Mouse (Mus musculus) bone marrow, adult 2 months (tissue): ENCODE measurements around the gene Limch1. TPM values are rescaled to one million over a fixed set of nuclear protein-coding genes. Genes with fewer than 3 reads are reported as not detected.

Experiments used
- H3K27ac ChIP-seq: fragments of 200-500 bp; 2 replicates; pipeline ENCODE4 v1.5.1; 2012; ENCODE audit warnings: low read depth, mild to moderate bottlenecking, control low read depth, inconsistent platforms, low read length; ENCODE audit not compliant: control insufficient read depth, poor library complexity, insufficient read depth
- H3K4me1 ChIP-seq: fragments of 200-500 bp; 2 replicates; pipeline ENCODE4 v1.6.1; 2011; ENCODE audit warnings: low read length; ENCODE audit not compliant: control insufficient read depth, insufficient read depth
- H3K4me3 ChIP-seq: fragments of 200-500 bp; replicated peaks from 2 replicates; pipeline ENCODE3; 2011; ENCODE audit warnings: mild to moderate bottlenecking, low read depth, low read length, control low read depth; ENCODE audit not compliant: control insufficient read depth
- CTCF ChIP-seq: fragments of 200-500 bp; IDR thresholded peaks from 2 replicates; pipeline ENCODE4 v1.5.1; 2011; ENCODE audit warnings: low read length, control low read depth; ENCODE audit not compliant: control insufficient read depth, insufficient read depth
- POLR2A ChIP-seq: fragments of 200-500 bp; IDR thresholded peaks from 2 replicates; pipeline ENCODE4 v1.6.1; 2011; ENCODE audit warnings: low read depth, mild to moderate bottlenecking, control low read depth, low read length, borderline replicate concordance; ENCODE audit not compliant: control insufficient read depth
- WGBS: fragments of 180-500 bp; shearing (Covaris S2); methylation state at CpG from one replicate; pipeline ENCODE4 v1.1.7; 2018; 5-methylcytosine and 5-hydroxymethylcytosine counted together
- polyA plus RNA-seq: library from polyadenylated mRNA; stranded (reverse); fragments of >200 nt; gene quantifications from 2 replicates; pipeline ENCODE4 v1.2.4, GENCODE M21; 2011; ENCODE audit warnings: low replicate concordance; ENCODE audit not compliant: missing spikeins, insufficient read depth, insufficient read length

Gene Limch1
- polyA plus RNA-seq, 1 experiment: 13.5 TPM

DNA sequence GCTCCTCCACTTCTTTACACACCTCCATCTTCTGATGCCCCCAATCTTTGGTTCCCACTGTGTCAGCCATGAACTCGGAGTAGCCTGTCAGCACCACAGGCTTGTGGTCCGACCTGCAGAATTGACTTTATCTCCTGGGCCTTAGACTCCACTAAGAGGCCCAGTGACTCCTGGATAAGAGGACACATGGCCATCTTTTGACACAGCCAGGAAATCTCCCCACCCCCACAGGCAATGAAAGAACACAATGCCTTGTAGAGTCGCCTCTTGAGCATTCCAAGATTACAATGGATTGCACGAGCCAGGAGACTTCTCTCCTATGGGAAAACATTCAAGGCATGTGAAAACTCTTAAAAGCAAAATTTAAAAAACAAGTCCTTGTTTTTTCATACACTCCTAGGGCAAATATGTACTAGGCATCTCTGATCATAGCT is 30.1 kb upstream of the Limch1 start:
- no peak overlapping the region for H3K4me3 ChIP-seq
- WGBS: 59% methylated on average over 4 of the region's 4 CpGs
- no peak for TF ChIP-seq CTCF
- no peak for TF ChIP-seq POLR2A
- H3K4me1 ChIP-seq: no peaks in the 10 kb centered on the region
- H3K27ac ChIP-seq: no peak overlapping the region

DNA sequence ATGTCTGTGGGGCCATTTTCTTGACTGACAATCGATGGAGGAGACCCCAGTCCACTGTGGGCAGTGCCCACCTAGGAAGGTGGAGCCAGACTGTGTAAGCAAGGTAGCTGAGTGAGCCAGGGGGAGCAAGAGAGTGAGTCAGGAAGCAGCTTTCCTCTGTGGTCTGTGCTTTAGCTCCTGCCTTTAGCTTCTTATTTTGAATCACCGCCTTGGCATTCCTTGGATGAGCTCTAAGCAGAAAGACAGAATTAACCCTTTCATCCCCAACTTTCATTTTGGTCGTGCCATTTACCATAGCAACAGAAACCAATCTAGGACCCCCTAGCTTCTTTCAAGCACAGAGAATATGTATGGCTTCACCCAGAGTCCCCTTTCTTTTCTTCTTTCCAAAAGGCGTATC is 27.7 kb upstream of the Limch1 start:
- Histone ChIP-seq H3K27ac (no peak overlapping the region), H3K4me1 (no peaks in the 10 kb centered on the region), H3K4me3 (no peak overlapping the region)
- TF ChIP-seq POLR2A: no peak
- TF ChIP-seq CTCF: no peak
- 45% methylated on average over 4 of the region's 4 CpGs for WGBS

DNA sequence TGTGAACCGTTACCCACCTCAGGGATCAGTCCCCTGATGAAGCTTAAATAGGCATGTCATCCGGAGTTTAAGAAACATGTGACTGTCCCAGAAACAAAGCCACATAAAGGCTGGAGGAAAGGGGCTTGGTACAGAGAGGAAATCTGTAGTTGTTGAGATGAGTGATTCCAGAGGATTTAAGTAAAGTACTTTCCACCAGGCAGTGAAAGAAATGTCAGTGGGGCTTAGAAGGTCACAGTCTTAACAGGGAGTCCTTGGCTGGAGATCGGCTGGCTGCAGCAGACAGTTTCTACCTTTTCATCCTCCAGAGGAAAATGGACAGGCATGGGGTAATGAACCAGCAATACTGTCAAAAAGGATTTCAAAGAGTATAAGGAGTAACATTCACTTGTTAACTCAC is 27.2 kb upstream of the Limch1 start:
- WGBS: 60% methylated on average over 3 of the region's 3 CpGs
- Histone ChIP-seq H3K4me1 (no peaks in the 10 kb centered on the region), H3K27ac (no peak overlapping the region), H3K4me3 (no peak overlapping the region)
- TF ChIP-seq POLR2A (no peak), CTCF (no peak)

GRCm38 (mm10) chr5:66718880-66719279 is 26.7 kb upstream of the Limch1 start:
- Histone ChIP-seq H3K27ac (no peak overlapping the region), H3K4me1 (no peaks in the 10 kb centered on the region), H3K4me3 (no peak overlapping the region)
- WGBS: 74% methylated on average over 7 of the region's 7 CpGs
- TF ChIP-seq POLR2A (no peak), CTCF (no peak)

GRCm38 (mm10) chr5:66720921-66721320 is 24.7 kb upstream of the Limch1 start:
- H3K4me1 ChIP-seq: no peaks in the 10 kb centered on the region
- no peak overlapping the region for H3K4me3 ChIP-seq

DNA sequence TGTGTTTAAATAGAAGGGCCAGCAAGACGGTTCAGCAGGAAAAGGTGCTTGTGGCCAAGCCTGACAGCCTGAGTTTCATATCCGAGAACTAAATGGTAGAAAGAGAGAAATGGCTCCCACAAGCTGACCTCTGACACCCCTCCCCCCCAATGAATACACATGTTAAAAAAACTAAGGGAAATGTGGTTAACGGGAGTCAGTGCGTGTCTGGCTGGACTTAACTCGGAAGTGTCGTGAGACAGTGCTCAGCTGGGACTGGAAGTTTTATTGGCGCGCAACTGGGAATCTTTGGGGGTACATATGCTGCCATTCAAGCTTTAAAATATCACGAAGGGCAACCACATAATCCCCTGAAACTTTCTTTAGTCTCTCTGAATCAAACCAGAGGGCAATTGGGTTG is 23.0 kb upstream of the Limch1 start:
- H3K27ac ChIP-seq: no peak overlapping the region
- H3K4me3 ChIP-seq: no peak overlapping the region
- no peaks in the 10 kb centered on the region for H3K4me1 ChIP-seq
- WGBS: 47% methylated on average over 9 of the region's 9 CpGs
- no peak for TF ChIP-seq POLR2A
- no peak for TF ChIP-seq CTCF

More at GRCm38 (mm10) chr5:66720921-66721320, 24.7 kb upstream of the Limch1 start:
- no peak overlapping the region for H3K27ac ChIP-seq
- TF ChIP-seq POLR2A (no peak), CTCF (no peak)
- WGBS: 53% methylated on average over 5 of the region's 5 CpGs

DNA sequence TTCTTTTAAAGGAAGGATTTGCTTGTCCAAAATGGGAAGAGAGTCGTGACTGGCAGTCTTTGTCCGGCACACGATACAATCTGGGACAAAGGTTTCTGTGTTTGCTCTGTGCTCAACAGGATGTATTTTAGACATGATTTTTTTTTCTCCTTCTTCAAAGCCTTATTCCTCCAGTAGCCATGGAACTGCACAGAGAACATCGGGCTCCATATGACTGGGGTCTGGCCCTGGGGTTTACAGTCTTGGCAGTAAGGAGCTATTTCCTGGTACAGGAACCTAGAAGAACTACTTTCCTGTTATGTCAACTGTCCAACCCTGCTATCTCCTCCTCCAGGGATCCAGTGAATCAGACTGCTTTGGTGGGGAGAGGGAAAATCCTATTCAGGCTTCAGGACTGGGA is 22.6 kb upstream of the Limch1 start:
- 37% methylated on average over 4 of the region's 4 CpGs for WGBS

DNA sequence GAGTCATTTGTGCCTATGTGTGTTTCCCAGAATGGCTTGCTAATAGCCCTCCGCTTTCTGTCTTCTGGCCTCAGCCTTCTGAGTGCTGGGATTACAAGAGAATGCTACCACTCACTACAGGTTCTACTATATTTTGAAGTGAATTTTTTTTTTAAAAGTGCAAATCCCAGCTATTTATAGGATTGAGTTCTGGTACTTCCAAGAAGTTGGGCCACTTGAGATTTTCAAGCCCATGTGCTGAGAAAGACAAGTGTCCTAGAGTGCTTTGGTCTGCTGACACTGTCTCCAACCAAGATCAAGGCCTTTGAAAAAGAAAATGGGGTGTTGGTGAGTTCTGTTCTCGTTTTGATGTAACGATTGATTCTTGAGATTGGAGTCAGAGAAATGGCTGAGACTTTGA is 22.0 kb upstream of the Limch1 start:
- WGBS: 77% methylated on average over 3 of the region's 3 CpGs
- no peaks in the 10 kb centered on the region for H3K4me1 ChIP-seq
- H3K27ac ChIP-seq: no peak overlapping the region
- H3K4me3 ChIP-seq: no peak overlapping the region
- no peak for TF ChIP-seq CTCF
- TF ChIP-seq POLR2A: no peak

More for the DNA sequence above, 22.6 kb upstream of the Limch1 start:
- no peak overlapping the region for H3K27ac ChIP-seq
- H3K4me1 ChIP-seq: no peaks in the 10 kb centered on the region
- no peak overlapping the region for H3K4me3 ChIP-seq
- TF ChIP-seq CTCF: no peak
- no peak for TF ChIP-seq POLR2A

GRCm38 (mm10) chr5:66729306-66729705 is 16.3 kb upstream of the Limch1 start:
- TF ChIP-seq POLR2A (no peak), CTCF (no peak)
- 82% methylated on average over 4 of the region's 4 CpGs for WGBS
- Histone ChIP-seq H3K4me1 (no peaks in the 10 kb centered on the region), H3K4me3 (no peak overlapping the region), H3K27ac (no peak overlapping the region)
